20 mouse cellular contexts compared by ENCODE assay signal in genomic region chr14:14352606-14353005, GRCm38 (mm10). TPM values are rescaled to one million over a fixed set of nuclear protein-coding genes. Genes with fewer than 3 reads are reported as not detected.
DNase-seq lines count a peak whose midpoint lies in the region; ATAC-seq and TF ChIP-seq lines count a peak whose summit lies in the region.
"Had no signal": no experiment of that assay in that cellular context is flagged by ENCODE, and none has a peak within 500 bp of the region (broad histone marks: within the 10 kb centered on the region; RNA-seq: fewer than 3 reads in every experiment).

No protein-coding gene starts in this region.

- no peak overlapping the region for H3K9ac ChIP-seq in forebrain, embryonic 12.5 days
- H3K9ac ChIP-seq in midbrain, embryonic 14.5 days (replicated peaks; ENCODE audit: low read length): no peak overlapping the region
- H3K9ac ChIP-seq in midbrain, postnatal 0 days (replicated peaks; ENCODE audit: low read length, poor library complexity, severe bottlenecking): no peak overlapping the region
- H3K9ac ChIP-seq in embryonic facial prominence, embryonic 11.5 days (replicated peaks; ENCODE audit: low read length): no peak overlapping the region
- H3K9ac ChIP-seq: embryonic facial prominence, embryonic 13.5 days; midbrain, embryonic 15.5 days had no signal

- H3K4me2 ChIP-seq in forebrain, embryonic 12.5 days: no peak overlapping the region
- H3K4me2 ChIP-seq in midbrain, embryonic 14.5 days (ENCODE audit: low read length): no peak overlapping the region
- no peak overlapping the region for H3K4me2 ChIP-seq in midbrain, postnatal 0 days (ENCODE audit: low read depth, low read length, poor library complexity, severe bottlenecking)
- H3K4me2 ChIP-seq in embryonic facial prominence, embryonic 11.5 days (ENCODE audit: low read depth, low read length): no peak overlapping the region
- H3K4me2 ChIP-seq: embryonic facial prominence, embryonic 13.5 days; midbrain, embryonic 15.5 days had no signal

- ATAC-seq in forebrain, embryonic 12.5 days (ENCODE audit: low FRiP score): peak; percentile 7; the same call in 1 of the 2 replicates
- 0 out of 2 replicates have a peak, but pooled peaks have one; percentile 0 for ATAC-seq in midbrain, embryonic 14.5 days (ENCODE audit: low FRiP score, low TSS enrichment)
- ATAC-seq in midbrain, postnatal 0 days (ENCODE audit: low FRiP score): no peak
- ATAC-seq in embryonic facial prominence, embryonic 11.5 days (replicated peaks; ENCODE audit: insufficient number of reproducible peaks, low FRiP score, low TSS enrichment, low read depth): no peak
- ATAC-seq: lung, postnatal 0 days had no signal

- 76% methylated on average over 6 of the region's 6 CpGs for WGBS in forebrain, embryonic 12.5 days
- WGBS in forebrain, embryonic 10.5 days: 82% methylated on average over 6 of the region's 6 CpGs
- 69% methylated on average over 6 of the region's 6 CpGs for WGBS in midbrain, embryonic 14.5 days
- WGBS in midbrain, postnatal 0 days: 68% methylated on average over 6 of the region's 6 CpGs
- WGBS in embryonic facial prominence, embryonic 11.5 days: 84% methylated on average over 6 of the region's 6 CpGs

- H3K4me1 ChIP-seq in forebrain, embryonic 12.5 days: no peaks in the 10 kb centered on the region
- no peaks in the 10 kb centered on the region for H3K4me1 ChIP-seq in forebrain, embryonic 10.5 days
- H3K4me1 ChIP-seq in midbrain, embryonic 14.5 days (ENCODE audit: control insufficient read depth, insufficient read depth, low read length): no peaks in the 10 kb centered on the region
- no peaks in the 10 kb centered on the region for H3K4me1 ChIP-seq in midbrain, postnatal 0 days (ENCODE audit: insufficient read depth, low read length)
- H3K4me1 ChIP-seq in embryonic facial prominence, embryonic 11.5 days (ENCODE audit: control insufficient read depth, insufficient read depth, low read length): no peaks in the 10 kb centered on the region
- H3K4me1 ChIP-seq: embryonic facial prominence, embryonic 13.5 days; midbrain, embryonic 15.5 days had no signal

- no peak for DNase-seq in forebrain, embryonic 10.5 days (ENCODE audit: extremely low spot score, low spot score)
- peak; percentile 77 for DNase-seq in midbrain, embryonic 14.5 days
- DNase-seq in midbrain, postnatal 0 days (ENCODE audit: low spot score): no peak
- DNase-seq in embryonic facial prominence, embryonic 11.5 days (ENCODE audit: low spot score): peak; percentile 50
- peak; percentile 63 for DNase-seq in retina, postnatal 1 day
- no peak for DNase-seq in spleen, postnatal 4 days (ENCODE audit: low spot score in 2 of 2)
- no peak for DNase-seq in urinary bladder, postnatal 25 days (ENCODE audit: low spot score)
- DNase-seq: cerebellum, adult 11-12 months; heart, adult 18-20 months; layer of hippocampus, postnatal 36 days; liver; thymus, adult 2 months had no signal

- no peak for TF ChIP-seq CTCF in midbrain, postnatal 0 days (IDR thresholded peaks at IDR 0.05)

- H3K27me3 ChIP-seq in forebrain, embryonic 12.5 days: no peaks in the 10 kb centered on the region
- H3K27me3 ChIP-seq in forebrain, embryonic 10.5 days (ENCODE audit: poor library complexity, severe bottlenecking): no peaks in the 10 kb centered on the region
- H3K27me3 ChIP-seq in midbrain, embryonic 14.5 days (ENCODE audit: control insufficient read depth, insufficient read depth, low read length): no peaks in the 10 kb centered on the region
- no peaks in the 10 kb centered on the region for H3K27me3 ChIP-seq in midbrain, postnatal 0 days (ENCODE audit: insufficient read depth, low read length)
- H3K27me3 ChIP-seq in embryonic facial prominence, embryonic 11.5 days (ENCODE audit: control insufficient read depth, insufficient read depth, low read length): no peaks in the 10 kb centered on the region
- H3K27me3 ChIP-seq: embryonic facial prominence, embryonic 13.5 days; midbrain, embryonic 15.5 days had no signal

- no peaks in the 10 kb centered on the region for H3K36me3 ChIP-seq in forebrain, embryonic 12.5 days (replicated peaks)
- peaks cover 34% of the 10 kb centered on the region for H3K36me3 ChIP-seq in forebrain, embryonic 10.5 days (replicated peaks)
- no peaks in the 10 kb centered on the region for H3K36me3 ChIP-seq in midbrain, embryonic 14.5 days (ENCODE audit: control insufficient read depth, insufficient read depth, low read length)
- no peaks in the 10 kb centered on the region for H3K36me3 ChIP-seq in midbrain, postnatal 0 days (ENCODE audit: insufficient read depth, low read length)
- H3K36me3 ChIP-seq in embryonic facial prominence, embryonic 11.5 days (replicated peaks; ENCODE audit: control insufficient read depth, insufficient read depth, low read depth, low read length): no peaks in the 10 kb centered on the region
- H3K36me3 ChIP-seq: midbrain, embryonic 15.5 days had no signal

- H3K4me3 ChIP-seq in forebrain, embryonic 12.5 days (replicated peaks): no peak overlapping the region
- H3K4me3 ChIP-seq in forebrain, embryonic 10.5 days: no peak overlapping the region
- H3K4me3 ChIP-seq in midbrain, embryonic 14.5 days (replicated peaks; ENCODE audit: low read depth, low read length): no peak overlapping the region
- H3K4me3 ChIP-seq in midbrain, postnatal 0 days (ENCODE audit: low read depth, low read length): no peak overlapping the region
- no peak overlapping the region for H3K4me3 ChIP-seq in embryonic facial prominence, embryonic 11.5 days (ENCODE audit: low read depth, low read length)
- H3K4me3 ChIP-seq: embryonic facial prominence, embryonic 13.5 days; midbrain, embryonic 15.5 days had no signal

- H3K27ac ChIP-seq in forebrain, embryonic 12.5 days: no peak overlapping the region
- H3K27ac ChIP-seq in forebrain, embryonic 10.5 days: no peak overlapping the region
- H3K27ac ChIP-seq in midbrain, embryonic 14.5 days (replicated peaks; ENCODE audit: low read depth, low read length): no peak overlapping the region
- no peak overlapping the region for H3K27ac ChIP-seq in midbrain, postnatal 0 days (ENCODE audit: low read depth, low read length)
- no peak overlapping the region for H3K27ac ChIP-seq in embryonic facial prominence, embryonic 11.5 days (replicated peaks; ENCODE audit: low read depth, low read length)
- H3K27ac ChIP-seq: embryonic facial prominence, embryonic 13.5 days; midbrain, embryonic 15.5 days had no signal

- H3K9me3 ChIP-seq in forebrain, embryonic 12.5 days: peaks cover 65% of the 10 kb centered on the region
- H3K9me3 ChIP-seq in forebrain, embryonic 10.5 days: peaks cover 87% of the 10 kb centered on the region
- H3K9me3 ChIP-seq in midbrain, embryonic 14.5 days (ENCODE audit: control insufficient read depth, low read length): peaks cover 43% of the 10 kb centered on the region
- H3K9me3 ChIP-seq in midbrain, postnatal 0 days (ENCODE audit: low read length): peaks cover 32% of the 10 kb centered on the region; the same call in 1 of the 2 replicates
- peaks cover 11% of the 10 kb centered on the region for H3K9me3 ChIP-seq in embryonic facial prominence, embryonic 11.5 days (replicated peaks; ENCODE audit: control insufficient read depth, low read length)

RNA-seq across cellular contexts. Expression of gene Il3ra, which starts 6.5 kb away (rescaled TPM):
- 1.4 TPM in 2 replicates for polyA plus RNA-seq in forebrain, embryonic 12.5 days (2016; fragmentation: Nextera tagmentation; extraction: Ambion mirVana)
- 1.6 and 2.2 TPM in 2 replicates for polyA plus RNA-seq in forebrain, embryonic 10.5 days (2016; fragmentation: Nextera tagmentation; extraction: Ambion mirVana)
- polyA plus RNA-seq in midbrain, embryonic 14.5 days (2014; fragmentation: Nextera tagmentation; extraction: Ambion mirVana): 2.4 TPM in 2 replicates
- total RNA-seq in midbrain, postnatal 0 days (2014; rRNA removed): 5.9 and 11.3 TPM in 2 replicates
- 3.1 and 4.0 TPM in 2 replicates for polyA plus RNA-seq in midbrain, postnatal 0 days (2015; fragmentation: Nextera tagmentation; extraction: Ambion mirVana)
- polyA plus RNA-seq in embryonic facial prominence, embryonic 11.5 days (2014; fragmentation: Nextera tagmentation; extraction: Ambion mirVana): 1.4 and 3.8 TPM in 2 replicates

RNA-seq across cellular contexts. Expression of gene Olfr31, which starts 30.0 kb away (rescaled TPM):
- polyA plus RNA-seq in forebrain, embryonic 12.5 days (2016; fragmentation: Nextera tagmentation; extraction: Ambion mirVana): not detected in 2 replicates
- not detected in 2 replicates for polyA plus RNA-seq in forebrain, embryonic 10.5 days (2016; fragmentation: Nextera tagmentation; extraction: Ambion mirVana)
- polyA plus RNA-seq in midbrain, embryonic 14.5 days (2014; fragmentation: Nextera tagmentation; extraction: Ambion mirVana): 0.05 TPM in 1 of 2 replicates, not detected in the other
- total RNA-seq in midbrain, postnatal 0 days (2014; rRNA removed): not detected in 2 replicates
- 0.12 TPM in 1 of 2 replicates, not detected in the other for polyA plus RNA-seq in midbrain, postnatal 0 days (2015; fragmentation: Nextera tagmentation; extraction: Ambion mirVana)
- polyA plus RNA-seq in embryonic facial prominence, embryonic 11.5 days (2014; fragmentation: Nextera tagmentation; extraction: Ambion mirVana): not detected in 2 replicates
- total RNA-seq: adrenal gland, postnatal 4 days; heart, adult 18-20 months; hematopoietic stem cell, adult 5-6 weeks; layer of hippocampus, postnatal 36 days had no signal
- polyA plus RNA-seq: C2C12; embryonic facial prominence, embryonic 13.5 days; kidney, embryonic 16.5 days; lung, postnatal 0 days; thymus, adult 2 months had no signal

RNA-seq across cellular contexts. Expression of gene Olfr721-ps1, which starts 48.5 kb away (rescaled TPM):
- not detected in 2 replicates for polyA plus RNA-seq in forebrain, embryonic 12.5 days (2016; fragmentation: Nextera tagmentation; extraction: Ambion mirVana)
- polyA plus RNA-seq in forebrain, embryonic 10.5 days (2016; fragmentation: Nextera tagmentation; extraction: Ambion mirVana): not detected in 2 replicates
- polyA plus RNA-seq in midbrain, embryonic 14.5 days (2014; fragmentation: Nextera tagmentation; extraction: Ambion mirVana): not detected in 2 replicates
- total RNA-seq in midbrain, postnatal 0 days (2014; rRNA removed): not detected in 2 replicates
- not detected in 2 replicates for polyA plus RNA-seq in midbrain, postnatal 0 days (2015; fragmentation: Nextera tagmentation; extraction: Ambion mirVana)
- polyA plus RNA-seq in embryonic facial prominence, embryonic 11.5 days (2014; fragmentation: Nextera tagmentation; extraction: Ambion mirVana): not detected in 2 replicates
- total RNA-seq: adrenal gland, postnatal 4 days; heart, adult 18-20 months; hematopoietic stem cell, adult 5-6 weeks; layer of hippocampus, postnatal 36 days had no signal
- polyA plus RNA-seq: C2C12; embryonic facial prominence, embryonic 13.5 days; kidney, embryonic 16.5 days; lung, postnatal 0 days; midbrain, embryonic 15.5 days; thymus, adult 2 months had no signal

Comparison
In these comparisons a context has a peak if more than half of its experiments do, and no peak if none do; other contexts are left out.
1. ATAC-seq: peak in forebrain, embryonic 12.5 days (single experiment) and midbrain, embryonic 14.5 days (single experiment); none in midbrain, postnatal 0 days (single experiment) and embryonic facial prominence, embryonic 11.5 days (single experiment).
2. DNase-seq: peak in midbrain, embryonic 14.5 days (single experiment), embryonic facial prominence, embryonic 11.5 days (single experiment) and retina, postnatal 1 day (single experiment); none in forebrain, embryonic 10.5 days (single experiment), midbrain, postnatal 0 days (single experiment), spleen, postnatal 4 days (0 of 2) and urinary bladder, postnatal 25 days (single experiment).